Mouse (Mus musculus): Measurements from ENCODE around the gene Adam15. TPM values are rescaled to one million over a fixed set of nuclear protein-coding genes. Genes with fewer than 3 reads are reported as not detected.

Adam15 gene
- polyA plus RNA-seq, 1 experiment: 95.1 TPM

- H3K36me3 ChIP-seq (ENCODE audit: control insufficient read depth, insufficient read depth, low read length): 0 out of 2 replicates have a peak, but pooled peaks cover 1% of the 10 kb centered on the region
- H3K4me3 ChIP-seq (ENCODE audit: insufficient read depth, low read depth, low read length): peak overlapping the region; percentile 57
- H3K27me3 ChIP-seq (replicated peaks; ENCODE audit: control insufficient read depth, insufficient read depth, low read length): no peaks in the 10 kb centered on the region
- H3K27ac ChIP-seq (ENCODE audit: insufficient read depth, low read depth, low read length): no peak overlapping the region
- DNase-seq: peak; percentile 79
- peaks cover 6% of the 10 kb centered on the region; the same call in 1 of the 2 replicates for H3K4me1 ChIP-seq (ENCODE audit: control insufficient read depth, insufficient read depth, low read length)
- peak; percentile 73 for TF ChIP-seq CTCF (conservative IDR thresholded peaks at IDR 0.05; ENCODE audit: insufficient read depth, insufficient read length, low read depth, low read length)
- no peak for TF ChIP-seq POLR2A (IDR thresholded peaks at IDR 0.05; ENCODE audit: low read depth, low read length)
- 8% methylated on average over 29 of the region's 29 CpGs for WGBS
These were observed 28.7 kb upstream of the Adam15 start for GRCm38 (mm10) chr3:89378394-89379067.

- no peak for TF ChIP-seq POLR2A (IDR thresholded peaks at IDR 0.05; ENCODE audit: low read depth, low read length)
- no peak for TF ChIP-seq CTCF (conservative IDR thresholded peaks at IDR 0.05; ENCODE audit: insufficient read depth, insufficient read length, low read depth, low read length)
- H3K4me1 ChIP-seq (ENCODE audit: control insufficient read depth, insufficient read depth, low read length): peaks cover 6% of the 10 kb centered on the region; the same call in 1 of the 2 replicates
- H3K36me3 ChIP-seq (ENCODE audit: control insufficient read depth, insufficient read depth, low read length): 0 out of 2 replicates have a peak, but pooled peaks cover 1% of the 10 kb centered on the region
- 85% methylated on average over 4 of the region's 4 CpGs for WGBS
- H3K27ac ChIP-seq (ENCODE audit: insufficient read depth, low read depth, low read length): no peak overlapping the region
- no peak for DNase-seq
- no peaks in the 10 kb centered on the region for H3K27me3 ChIP-seq (replicated peaks; ENCODE audit: control insufficient read depth, insufficient read depth, low read length)
- no peak overlapping the region for H3K4me3 ChIP-seq (ENCODE audit: insufficient read depth, low read depth, low read length)
These were observed 28.0 kb upstream of the Adam15 start for GRCm38 (mm10) chr3:89377831-89378230.

- Histone ChIP-seq H3K27me3 (replicated peaks; ENCODE audit: control insufficient read depth, insufficient read depth, low read length) (no peaks in the 10 kb centered on the region), H3K4me1 (ENCODE audit: control insufficient read depth, insufficient read depth, low read length) (peaks cover 1% of the 10 kb centered on the region; the same call in 1 of the 2 replicates), H3K4me3 (ENCODE audit: insufficient read depth, low read depth, low read length) (no peak overlapping the region), H3K27ac (ENCODE audit: insufficient read depth, low read depth, low read length) (no peak overlapping the region), H3K36me3 (ENCODE audit: control insufficient read depth, insufficient read depth, low read length) (no peaks in the 10 kb centered on the region)
- TF ChIP-seq POLR2A (IDR thresholded peaks at IDR 0.05; ENCODE audit: low read depth, low read length) (no peak), CTCF (conservative IDR thresholded peaks at IDR 0.05; ENCODE audit: insufficient read depth, insufficient read length, low read depth, low read length) (no peak)
- no peak for DNase-seq
- 55% methylated on average over 5 of the region's 5 CpGs for WGBS
These were observed 23.9 kb upstream of the Adam15 start for GRCm38 (mm10) chr3:89373581-89374231.

- WGBS: 52% methylated on average over 11 of the region's 11 CpGs
- Histone ChIP-seq H3K27ac (ENCODE audit: insufficient read depth, low read depth, low read length) (no peak overlapping the region), H3K27me3 (replicated peaks; ENCODE audit: control insufficient read depth, insufficient read depth, low read length) (no peaks in the 10 kb centered on the region), H3K36me3 (ENCODE audit: control insufficient read depth, insufficient read depth, low read length) (no peaks in the 10 kb centered on the region), H3K4me3 (ENCODE audit: insufficient read depth, low read depth, low read length) (no peak overlapping the region), H3K4me1 (ENCODE audit: control insufficient read depth, insufficient read depth, low read length) (no peaks in the 10 kb centered on the region)
- peak; percentile 40 for DNase-seq
- TF ChIP-seq CTCF (conservative IDR thresholded peaks at IDR 0.05; ENCODE audit: insufficient read depth, insufficient read length, low read depth, low read length) (no peak), POLR2A (IDR thresholded peaks at IDR 0.05; ENCODE audit: low read depth, low read length) (no peak)
These were observed 17.5 kb upstream of the Adam15 start for GRCm38 (mm10) chr3:89367338-89367737.

- no peaks in the 10 kb centered on the region for H3K27me3 ChIP-seq (replicated peaks; ENCODE audit: control insufficient read depth, insufficient read depth, low read length)
- H3K4me1 ChIP-seq (ENCODE audit: control insufficient read depth, insufficient read depth, low read length): no peaks in the 10 kb centered on the region
- DNase-seq: no peak
- H3K27ac ChIP-seq (ENCODE audit: insufficient read depth, low read depth, low read length): no peak overlapping the region
- WGBS: 65% methylated on average over 20 of the region's 20 CpGs
- H3K36me3 ChIP-seq (ENCODE audit: control insufficient read depth, insufficient read depth, low read length): no peaks in the 10 kb centered on the region
- H3K4me3 ChIP-seq (ENCODE audit: insufficient read depth, low read depth, low read length): no peak overlapping the region
- TF ChIP-seq CTCF (conservative IDR thresholded peaks at IDR 0.05; ENCODE audit: insufficient read depth, insufficient read length, low read depth, low read length) (no peak), POLR2A (IDR thresholded peaks at IDR 0.05; ENCODE audit: low read depth, low read length) (no peak)
These were observed 16.0 kb upstream of the Adam15 start for GRCm38 (mm10) chr3:89365486-89366414.

- 87% methylated on average over 11 of the region's 11 CpGs for WGBS
- no peaks in the 10 kb centered on the region for H3K27me3 ChIP-seq (replicated peaks; ENCODE audit: control insufficient read depth, insufficient read depth, low read length)
- no peak for DNase-seq
- H3K27ac ChIP-seq (ENCODE audit: insufficient read depth, low read depth, low read length): no peak within 1 kb of the TSS
- TF ChIP-seq POLR2A (IDR thresholded peaks at IDR 0.05; ENCODE audit: low read depth, low read length): no peak
- TF ChIP-seq CTCF (conservative IDR thresholded peaks at IDR 0.05; ENCODE audit: insufficient read depth, insufficient read length, low read depth, low read length): no peak
- no peak within 1 kb of the TSS for H3K4me3 ChIP-seq (ENCODE audit: insufficient read depth, low read depth, low read length)
- H3K36me3 ChIP-seq (ENCODE audit: control insufficient read depth, insufficient read depth, low read length): no peaks in the 10 kb centered on the region
- H3K4me1 ChIP-seq (ENCODE audit: control insufficient read depth, insufficient read depth, low read length): no peaks in the 10 kb centered on the region
These were observed 15.3 kb upstream of the Adam15 start, which contains the start of gene Dcst1 for GRCm38 (mm10) chr3:89365153-89365485. TSS of gene Dcst1 (minus strand) at chr3:89365253.

Data from kidney, adult 2 months (tissue).